Mouse (Mus musculus) frontal cortex, adult (tissue): ENCODE data around the gene Zmym2.
"Not testable (repeated sequence)": the region's sequence is repeated elsewhere in the genome, so short reads cannot be mapped to it uniquely, and the experiment has no call there.

Experiments used
- ATAC-seq: cut with Nextera tagmentation; 2 replicates; pipeline ENCODE4 v1.9.2; 2017; ENCODE audit warnings: mild to moderate bottlenecking, moderate library complexity, mixed read lengths; ENCODE audit not compliant: low TSS enrichment

The Zmym2 gene

DNA sequence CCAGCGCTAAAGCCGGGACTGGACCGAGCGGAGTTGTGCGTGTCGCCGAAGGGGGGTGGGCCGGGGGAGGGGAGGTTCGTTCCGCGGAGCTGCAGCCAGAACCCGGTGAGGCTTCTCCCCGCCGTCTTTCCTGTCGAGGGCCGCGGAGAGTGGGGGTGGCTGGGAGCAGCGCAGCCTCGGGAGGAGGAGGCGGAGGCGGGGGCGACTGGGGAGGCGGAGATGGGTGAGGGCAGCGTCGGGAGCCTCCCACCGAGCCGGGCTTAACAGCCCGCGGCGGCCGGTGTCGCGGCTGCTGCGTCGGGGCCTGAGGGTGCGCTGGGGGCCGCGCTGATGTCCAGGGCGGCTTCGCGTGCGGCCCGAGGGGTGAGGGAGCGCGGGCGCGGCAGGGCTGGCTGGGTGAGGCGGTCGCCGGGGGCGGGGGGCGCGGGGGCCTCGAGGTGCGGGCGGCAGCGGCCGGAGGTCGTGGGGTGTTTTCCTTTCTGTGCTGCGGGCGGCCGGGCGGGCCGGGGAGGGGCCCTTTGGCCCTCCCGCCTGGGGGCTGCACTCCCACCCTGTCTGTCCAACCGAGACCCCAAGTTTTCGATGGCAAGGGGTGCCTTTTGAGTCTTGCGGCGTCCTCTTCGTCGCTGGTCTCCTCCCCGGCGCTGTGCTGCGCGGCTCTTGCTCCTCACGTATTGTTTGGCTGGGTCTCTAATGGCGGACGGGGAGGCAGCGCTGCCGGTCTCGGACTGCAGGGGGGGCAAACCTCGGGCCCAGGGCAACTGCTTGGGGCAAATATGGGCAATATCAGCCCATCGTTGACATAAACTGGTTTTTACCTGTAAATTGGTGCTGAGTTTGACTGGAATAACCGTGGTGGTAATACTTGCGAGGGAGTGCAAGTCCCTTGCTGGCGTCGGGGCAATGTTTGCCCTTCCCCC lies at the start of gene Zmym2:
TSS of gene Zmym2 (plus strand) at position 60 of the 920 bp plus-strand sequence.
- ATAC-seq, result peak; percentile 38

DNA sequence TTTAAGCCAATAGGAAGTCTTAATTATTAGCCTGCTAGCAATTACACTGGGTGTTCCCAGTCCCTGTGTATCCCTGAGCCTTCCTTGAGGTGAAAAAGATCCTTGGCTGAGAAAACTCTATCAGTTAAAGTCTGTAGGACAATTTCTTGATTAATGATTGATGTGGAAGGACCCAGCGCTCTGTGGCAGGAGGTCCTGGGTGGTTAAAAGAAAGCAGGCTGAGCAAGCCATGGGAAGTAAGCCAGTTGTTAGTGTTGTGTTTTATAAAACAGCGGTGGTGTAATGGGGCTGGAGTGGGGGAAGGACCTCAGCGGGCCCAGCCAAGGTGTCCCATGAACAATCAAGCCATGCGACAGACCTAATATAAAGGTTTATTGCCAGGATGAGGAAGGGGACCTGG lies 42.4 kb upstream of the Zmym2 start:
- ATAC-seq, result no peak

DNA sequence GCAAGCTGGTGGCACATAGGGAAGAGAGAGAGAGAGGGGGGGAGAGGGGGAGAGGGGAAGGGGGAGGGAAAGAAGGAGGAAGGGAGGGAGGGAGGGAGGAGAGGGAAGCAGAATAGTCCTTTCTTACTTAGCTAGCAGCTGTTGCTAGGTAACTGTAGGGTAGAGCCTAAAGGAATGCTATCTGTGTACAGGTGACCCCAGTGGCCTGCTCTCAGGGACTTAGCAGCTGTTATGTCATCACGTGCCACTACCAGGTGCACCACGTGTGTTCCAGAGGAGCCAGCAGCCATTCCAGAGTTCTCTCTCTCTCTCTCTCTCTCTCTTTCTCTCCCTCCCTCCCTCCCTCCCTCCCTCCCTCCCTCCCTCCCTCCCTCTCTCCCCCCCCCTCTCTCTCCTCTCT lies 41.9 kb upstream of the Zmym2 start:
- no peak for ATAC-seq

DNA sequence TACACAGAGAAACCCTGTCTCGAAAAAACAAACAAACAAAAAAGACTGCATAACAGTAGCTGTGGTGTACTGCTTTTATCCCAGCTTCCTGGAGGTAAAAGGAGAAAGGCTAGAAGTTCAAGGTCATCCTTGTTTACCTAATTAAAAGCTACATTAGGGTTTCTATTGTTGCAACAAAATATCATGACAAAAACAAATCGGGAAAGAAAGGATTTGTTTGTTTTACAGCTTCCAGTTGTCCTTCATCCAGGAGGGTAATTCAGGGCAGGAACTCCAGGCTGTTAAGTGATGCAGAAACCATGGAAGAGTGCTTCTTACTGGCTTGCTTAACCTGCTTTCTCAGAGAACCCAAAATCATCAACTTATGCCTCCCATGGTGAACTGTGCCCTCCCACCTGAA lies 38.1 kb upstream of the Zmym2 start:
- ATAC-seq, result no peak

DNA sequence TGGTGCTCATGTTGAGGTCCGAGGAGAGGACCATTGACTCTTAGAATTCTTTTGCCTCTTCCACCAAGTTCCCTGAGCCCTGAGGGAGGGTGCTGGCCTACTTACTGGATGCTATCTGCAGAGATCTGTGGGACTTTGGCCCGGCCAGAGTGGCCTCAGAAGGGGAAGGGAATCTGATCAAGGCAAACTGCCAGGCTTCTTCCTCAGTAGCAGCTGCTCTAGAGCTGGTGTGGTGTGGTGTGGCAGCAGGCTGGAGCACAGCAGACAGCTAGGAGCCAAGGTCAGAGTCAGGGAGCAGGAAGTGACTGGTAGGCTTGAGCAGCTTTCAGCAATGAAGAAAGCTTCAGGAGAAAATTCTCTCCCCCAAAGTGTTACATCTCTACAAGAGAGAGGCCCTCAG lies 36.8 kb upstream of the Zmym2 start:
- no peak for ATAC-seq

DNA sequence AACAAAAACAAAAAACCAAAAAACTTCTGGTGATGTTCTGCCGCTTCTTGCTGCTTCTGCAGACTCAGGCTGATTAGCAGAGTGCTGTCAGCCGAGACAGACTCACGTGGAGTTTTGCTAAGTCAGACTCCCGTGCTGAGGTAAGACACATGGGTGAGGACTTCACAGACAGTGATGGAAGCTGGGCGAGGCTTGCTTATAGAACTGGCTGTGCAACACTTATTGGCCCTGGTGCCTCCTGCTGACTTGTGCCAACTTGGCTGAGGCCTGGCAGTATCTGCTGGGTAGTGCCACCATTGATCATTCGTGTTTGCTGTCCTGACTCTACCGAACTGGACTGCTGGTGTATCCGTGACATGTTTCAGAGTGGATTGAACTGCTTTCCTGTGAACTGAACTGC lies 22.4 kb upstream of the Zmym2 start:
- ATAC-seq, result no peak

DNA sequence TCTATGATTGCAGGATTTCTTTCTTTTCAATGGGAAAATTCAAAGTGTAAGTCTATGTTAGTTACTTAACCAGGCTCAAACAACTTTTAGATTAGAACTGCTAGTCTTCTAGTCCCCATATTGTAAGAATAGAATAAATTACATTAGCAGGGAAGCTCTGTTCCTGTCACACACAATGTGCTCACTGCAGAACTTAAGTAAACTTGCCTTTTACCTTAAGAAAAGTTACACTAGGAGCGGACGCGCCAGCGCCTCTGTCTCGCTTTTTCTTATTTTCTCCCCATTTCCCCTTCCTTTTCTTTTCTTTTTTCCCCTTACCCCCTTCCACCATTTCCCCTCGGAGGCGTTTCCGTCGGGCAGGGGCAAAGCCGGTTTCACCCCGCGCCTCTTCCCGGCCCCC lies 21.8 kb upstream of the Zmym2 start:
- ATAC-seq, result no peak

DNA sequence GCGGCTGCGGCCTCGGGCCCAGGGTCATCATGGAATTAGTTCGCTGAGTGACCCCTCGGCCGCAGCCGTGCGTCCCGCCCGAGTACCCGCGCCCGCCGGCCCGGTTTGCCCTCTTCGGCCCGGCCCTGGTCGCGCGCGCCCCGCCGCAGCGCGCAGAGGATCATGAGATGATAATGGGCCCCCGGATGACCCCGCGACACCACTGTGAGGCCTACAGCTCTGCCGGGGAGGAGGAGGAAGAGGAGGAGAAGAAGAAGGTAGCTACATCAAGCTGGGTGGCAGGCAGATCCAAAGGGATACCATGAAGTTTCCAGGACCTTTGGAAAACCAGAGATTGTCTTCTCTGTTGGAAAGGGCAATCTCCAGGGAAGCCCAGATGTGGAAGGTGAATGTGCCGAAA lies 21.3 kb upstream of the Zmym2 start:
- ATAC-seq, result not testable (repeated sequence)

DNA sequence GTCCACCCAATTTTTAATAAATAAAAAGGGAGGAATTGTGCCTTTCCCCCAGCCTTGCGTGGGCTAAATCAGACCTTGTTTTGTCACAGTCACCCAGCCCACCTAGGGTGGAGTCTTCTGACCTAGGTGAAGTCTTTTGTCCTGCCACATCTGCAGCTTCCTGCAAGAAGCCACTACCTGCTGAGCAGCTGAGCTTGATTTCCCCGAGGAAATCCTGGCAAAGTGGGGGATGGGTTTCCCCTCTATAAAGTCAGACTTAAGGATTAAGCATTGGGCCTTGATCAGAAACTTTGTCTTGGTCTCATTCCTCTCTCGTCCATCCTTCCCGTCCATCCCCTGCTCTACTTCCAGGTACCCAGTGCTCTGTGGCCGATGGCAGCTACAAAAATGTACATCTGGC lies 12.9 kb upstream of the Zmym2 start:
- ATAC-seq, result no peak

DNA sequence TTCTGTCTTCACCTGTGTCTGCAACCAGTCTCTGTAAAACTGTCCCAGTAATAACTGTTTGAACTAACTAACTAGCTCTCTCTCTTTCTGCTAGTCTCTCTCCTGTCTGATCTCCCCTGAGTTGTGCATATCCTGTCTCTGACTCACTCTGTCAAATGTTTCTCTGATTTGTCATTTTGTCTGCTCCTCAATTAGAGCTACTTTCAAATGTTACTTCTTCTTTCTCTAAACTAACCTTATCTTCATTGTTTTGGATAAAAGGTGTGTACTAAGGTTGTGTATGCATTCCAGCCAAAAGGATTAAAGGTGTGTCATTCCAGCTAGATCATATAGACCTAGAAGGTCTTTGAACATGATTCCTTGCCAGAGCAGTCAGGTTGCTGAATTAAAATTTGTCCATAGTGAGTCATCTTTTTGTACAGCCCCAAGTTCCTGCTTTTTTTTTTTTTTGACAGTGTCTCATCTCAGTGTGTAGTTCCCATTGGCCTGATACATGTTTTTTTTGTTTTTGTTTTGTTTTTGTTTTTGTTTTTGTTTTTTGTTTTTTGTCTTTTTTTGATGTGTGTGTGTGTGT lies 10.8 kb upstream of the Zmym2 start:
- no peak for ATAC-seq

DNA sequence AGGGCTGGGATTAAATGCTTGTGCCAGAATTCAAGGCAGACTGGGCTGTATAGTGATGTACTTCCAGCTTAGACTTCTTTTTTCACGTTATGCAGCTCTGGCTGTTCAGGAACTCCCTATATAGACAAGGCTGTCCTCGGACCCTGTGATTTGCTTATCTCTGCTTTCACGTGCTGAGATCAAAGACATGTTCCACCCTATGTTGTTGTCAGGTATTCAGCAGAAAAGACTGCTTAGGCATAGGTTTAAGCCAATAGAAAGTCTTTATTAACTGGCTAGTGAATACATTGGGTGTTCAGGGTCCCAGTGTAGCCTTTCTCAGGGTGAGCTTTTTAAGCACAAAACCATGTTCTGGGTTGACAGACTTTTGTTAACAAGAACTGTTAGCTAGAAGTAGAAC lies 5.2 kb upstream of the Zmym2 start:
- no peak for ATAC-seq

DNA sequence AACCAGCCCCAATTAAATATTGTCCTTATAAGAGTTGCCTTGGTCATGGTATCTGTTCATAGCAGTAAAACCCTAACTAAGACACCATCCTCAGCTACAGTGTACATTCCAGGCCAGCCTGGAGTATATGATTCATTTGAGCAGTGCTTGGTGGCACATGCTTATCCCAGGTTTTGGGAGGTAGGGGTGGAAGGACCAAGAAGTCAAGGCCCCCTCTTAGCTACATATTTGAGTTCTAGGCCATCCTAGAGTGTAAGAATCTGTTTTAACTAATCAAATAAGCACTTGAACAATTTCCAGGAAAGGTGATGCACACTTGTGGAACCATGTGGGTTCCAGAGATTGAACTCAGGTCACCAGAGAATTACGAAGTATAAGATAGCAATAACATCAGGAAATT lies 3.0 kb upstream of the Zmym2 start:
- no peak for ATAC-seq

DNA sequence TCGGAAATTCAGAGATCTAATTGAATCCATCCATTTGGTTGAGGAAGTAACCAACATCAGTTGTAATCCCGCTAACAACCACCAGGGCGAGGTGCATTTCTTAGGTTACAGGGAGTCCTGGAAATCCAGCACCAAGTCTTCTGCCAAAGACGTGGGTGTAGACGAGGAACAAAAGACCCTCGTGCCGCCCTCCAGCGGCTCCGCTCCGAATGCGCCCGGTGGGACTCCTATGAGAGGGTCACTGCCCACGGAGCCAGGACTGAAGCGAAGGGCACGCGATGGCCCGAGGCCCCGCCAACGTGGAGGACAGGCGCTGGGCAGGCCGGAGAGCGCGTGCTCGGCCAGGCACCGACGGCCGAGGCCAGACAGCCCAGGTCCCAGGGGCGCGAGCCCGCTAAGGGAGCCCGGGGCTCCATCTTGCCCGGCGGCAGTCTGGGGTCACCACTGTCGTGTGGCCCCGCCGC lies 1.1 kb upstream of the Zmym2 start:
- no peak for ATAC-seq

DNA sequence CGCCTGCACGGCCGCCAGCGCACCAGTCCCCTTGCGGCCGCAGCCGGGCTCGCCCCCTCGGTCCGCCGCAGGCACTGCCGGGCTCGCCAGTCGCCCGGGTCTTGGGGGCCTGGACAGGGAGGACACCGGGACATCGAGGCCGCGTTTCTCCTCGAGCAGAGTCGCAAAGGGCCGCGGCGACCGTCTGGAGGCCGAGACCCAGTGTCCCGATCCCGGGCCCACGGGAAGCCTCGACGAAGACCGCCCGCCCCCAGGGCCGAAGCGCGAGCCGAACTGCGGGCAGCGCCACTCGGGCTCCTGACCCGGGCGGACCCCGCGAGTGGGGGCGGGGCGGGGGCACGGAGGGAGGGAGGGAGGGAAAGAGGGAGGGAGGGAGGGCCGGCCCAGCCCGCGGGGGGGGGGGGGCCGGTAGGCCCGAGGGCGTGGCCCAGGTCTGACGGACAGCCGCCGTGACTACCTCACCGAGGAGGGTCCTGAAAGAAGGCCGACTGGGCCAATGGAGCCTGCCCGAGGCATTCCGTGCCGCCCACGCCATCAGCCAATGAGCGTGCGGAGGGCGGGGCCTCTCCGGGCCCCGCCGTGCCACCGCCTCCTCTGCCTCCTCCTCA lies 363 bp upstream of the Zmym2 start:
- ATAC-seq, result peak; percentile 91

DNA sequence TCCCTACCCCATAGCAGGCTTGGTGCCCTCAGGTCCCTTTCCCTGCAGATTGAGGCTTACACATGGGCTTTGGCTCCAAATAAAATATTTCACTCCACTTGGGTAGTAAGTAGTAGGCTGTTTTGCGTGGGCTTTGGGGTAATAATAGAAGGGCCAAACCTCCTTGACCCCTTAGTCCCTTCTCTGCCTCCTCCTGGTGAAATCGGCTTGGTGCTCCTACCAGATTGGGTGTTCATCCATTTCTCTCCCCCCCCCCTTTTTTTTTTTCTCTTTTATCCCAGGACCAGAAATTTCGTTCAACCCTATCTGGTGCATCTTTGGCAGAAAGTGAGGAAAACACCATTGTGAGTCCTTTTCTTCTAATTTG lies 1.0 kb downstream of the Zmym2 start:
- ATAC-seq, result no peak

DNA sequence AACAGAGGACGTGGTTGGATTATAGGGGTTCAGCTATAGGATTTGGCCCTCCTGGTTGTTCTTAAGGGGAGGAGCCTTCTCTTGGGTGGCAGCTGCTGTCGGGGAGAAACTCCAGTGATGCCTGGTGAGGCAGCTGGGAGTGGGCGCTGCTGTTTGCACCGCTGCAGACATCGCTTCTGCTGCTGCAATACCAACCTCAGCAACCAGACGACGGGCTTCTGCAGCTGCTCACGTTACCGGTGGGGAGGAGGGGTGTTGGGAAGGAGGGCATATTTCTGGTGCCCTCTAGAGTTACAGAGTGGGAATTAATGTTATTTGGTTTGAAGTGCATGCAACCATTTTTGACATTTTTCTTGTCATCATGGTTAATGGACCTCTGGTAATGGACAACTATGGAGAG lies 1.4 kb downstream of the Zmym2 start:
- peak; percentile 40 for ATAC-seq

DNA sequence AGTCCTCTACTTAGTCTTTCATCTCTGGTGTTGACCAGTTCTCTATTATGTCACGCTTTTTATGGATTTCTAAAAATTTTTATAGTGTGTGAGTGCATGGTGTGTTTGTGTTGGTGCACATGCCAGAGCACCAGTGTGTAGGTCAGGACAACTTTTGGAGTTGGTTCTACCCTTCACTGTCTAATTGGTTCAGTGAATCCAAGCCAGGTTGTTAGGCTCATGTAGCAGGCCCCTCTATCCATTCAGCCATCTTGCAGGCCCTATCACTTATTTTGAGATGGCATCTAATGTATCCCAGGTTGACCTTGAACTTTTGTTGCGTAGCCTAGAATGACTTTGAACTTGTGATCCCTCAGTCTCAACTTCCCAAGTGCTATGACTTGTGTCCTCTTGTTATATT lies 2.0 kb downstream of the Zmym2 start:
- ATAC-seq, result no peak

DNA sequence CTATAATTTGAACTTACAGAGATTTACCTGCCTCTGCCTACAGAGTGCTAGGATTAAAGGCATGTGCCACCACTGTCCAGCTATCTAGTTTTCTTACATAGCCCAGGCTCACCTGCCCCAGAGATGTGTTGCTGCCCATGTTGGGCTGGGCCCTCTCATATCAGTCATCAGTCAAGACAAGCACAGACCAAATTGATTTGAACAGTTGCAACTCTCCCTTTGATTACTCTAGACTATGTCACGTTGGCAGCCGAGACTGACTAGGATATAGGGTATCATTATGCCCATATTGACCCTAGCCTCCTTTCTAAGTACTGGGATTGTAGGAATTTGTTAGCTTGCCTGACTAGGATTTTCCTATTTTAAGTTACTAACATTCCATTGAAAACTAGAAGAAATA lies 8.0 kb downstream of the Zmym2 start:
- ATAC-seq, result no peak

DNA sequence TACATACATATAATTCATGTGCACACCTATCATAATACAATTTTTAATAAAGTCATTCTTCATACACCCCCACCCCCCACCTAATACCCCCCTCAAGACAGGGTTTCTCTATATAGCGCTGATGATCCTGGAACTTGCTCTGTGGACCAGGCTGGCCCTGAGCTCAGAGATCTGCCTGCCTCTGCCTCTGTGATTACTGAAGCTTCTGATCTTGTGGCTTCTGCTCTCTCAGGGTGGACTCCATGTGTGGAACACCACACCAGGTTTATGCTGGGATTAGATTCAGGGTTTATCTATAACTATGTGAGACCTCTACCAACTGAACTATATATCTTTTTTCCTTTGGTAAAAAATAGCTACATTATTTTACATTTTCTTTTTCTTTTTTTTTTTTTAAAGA lies 10.1 kb downstream of the Zmym2 start:
- ATAC-seq, result no peak

DNA sequence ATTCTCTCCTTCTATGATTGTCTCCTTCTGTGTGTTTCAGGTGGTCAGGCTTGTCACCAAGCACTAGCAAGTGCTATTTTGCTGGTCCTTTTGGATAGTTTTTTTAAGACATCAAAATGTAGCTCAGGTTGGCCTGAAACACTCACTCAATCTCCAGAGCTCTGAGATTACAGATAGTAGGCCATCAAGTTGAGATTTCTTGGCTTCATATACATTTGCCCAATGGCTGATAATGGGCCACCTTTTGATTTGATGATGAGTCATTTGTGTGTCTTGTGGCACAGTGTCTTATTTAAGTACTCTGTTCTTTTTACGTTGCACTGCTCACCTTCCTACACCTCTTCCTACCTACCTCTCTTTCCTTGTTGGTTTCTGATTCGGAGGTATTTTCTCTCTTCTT lies 11.0 kb downstream of the Zmym2 start:
- ATAC-seq, result no peak

DNA sequence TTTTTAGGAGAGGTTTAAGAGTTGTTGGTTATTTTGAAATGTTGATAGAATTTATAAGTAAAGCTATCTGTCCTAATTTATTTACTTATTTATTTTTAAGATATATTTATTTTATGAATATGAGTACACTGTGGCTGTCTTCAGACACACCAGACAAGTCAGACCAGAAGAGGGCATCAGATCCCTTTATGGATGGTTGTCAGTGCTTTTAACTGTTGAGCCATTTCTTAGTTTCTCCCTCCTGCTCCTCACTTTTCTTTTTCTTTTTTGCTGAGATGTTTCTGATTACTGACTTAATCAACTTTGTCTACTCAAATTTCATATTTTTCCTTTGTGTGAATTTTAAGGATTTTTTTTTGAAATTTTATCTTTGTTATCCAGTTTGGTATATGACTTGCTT lies 13.2 kb downstream of the Zmym2 start:
- no peak for ATAC-seq

DNA sequence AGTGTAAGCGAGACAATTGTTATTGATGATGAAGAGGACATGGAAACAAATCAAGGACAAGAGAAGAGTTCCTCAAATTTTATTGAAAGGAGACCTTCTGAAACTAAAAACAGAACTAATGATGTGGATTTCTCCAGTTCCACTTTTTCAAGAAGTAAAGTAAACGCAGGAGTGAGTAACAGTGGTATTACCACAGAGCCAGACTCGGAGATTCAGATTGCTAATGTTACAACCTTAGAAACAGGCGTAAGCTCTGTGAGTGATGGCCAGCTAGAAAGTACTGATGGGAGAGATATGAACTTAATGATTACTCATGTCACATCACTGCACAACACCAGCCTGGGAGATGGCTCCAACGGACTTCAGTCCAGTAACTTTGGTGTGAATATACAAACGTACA lies 16.6 kb downstream of the Zmym2 start:
- no peak for ATAC-seq

DNA sequence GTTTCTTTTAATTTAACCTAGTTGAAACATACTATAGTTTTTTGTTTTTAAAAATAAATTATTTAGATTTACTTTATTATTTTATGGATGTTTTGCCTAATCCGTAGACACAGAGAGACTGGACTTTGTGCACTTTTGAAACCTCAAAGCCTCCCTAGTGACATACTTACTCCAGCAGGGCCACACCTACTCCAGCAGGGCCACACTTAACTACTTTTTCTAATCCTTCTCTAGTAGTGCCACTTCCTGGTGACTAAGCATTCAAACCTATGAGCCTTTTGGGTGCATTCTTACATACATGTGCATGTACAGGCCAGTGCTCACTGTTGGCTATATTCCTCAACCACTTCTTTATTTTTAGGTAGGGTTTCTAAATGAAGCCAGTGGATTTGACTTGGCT lies 19.2 kb downstream of the Zmym2 start:
- no peak for ATAC-seq
